Mouse (Mus musculus) spleen, adult 2 months (tissue): ENCODE data around the gene Adam22.

Experiments used
- CTCF ChIP-seq: fragments of 200-500 bp; IDR thresholded peaks from 2 replicates; pipeline ENCODE4 v1.5.1; 2011; ENCODE audit warnings: mild to moderate bottlenecking, inconsistent platforms; ENCODE audit not compliant: insufficient read depth, insufficient read length, insufficient replicate concordance; ENCODE audit errors: extremely low read depth
- POLR2A ChIP-seq: fragments of 200-500 bp; IDR thresholded peaks from 2 replicates; pipeline ENCODE4 v1.6.1; 2011; ENCODE audit warnings: low read depth, low read length, inconsistent platforms

DNA sequence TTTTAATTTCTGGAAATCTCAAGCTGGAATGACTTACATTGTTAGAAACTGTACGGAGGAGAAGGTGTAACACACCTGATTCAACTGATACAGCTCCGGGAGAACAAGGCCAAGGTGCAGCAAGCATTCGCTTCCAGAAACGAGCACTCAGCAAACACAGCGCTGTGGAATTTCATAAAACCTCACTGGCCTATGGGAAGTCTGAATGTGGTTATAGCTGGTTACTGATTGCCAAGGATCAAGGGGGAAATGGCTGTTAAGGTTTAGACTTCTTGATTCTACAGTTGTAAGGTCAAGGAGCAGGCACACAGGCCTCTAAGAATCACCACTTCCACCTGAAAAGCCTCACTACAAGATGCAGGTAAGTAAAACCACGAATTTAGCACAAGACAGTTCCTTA is 322.1 kb downstream of the Adam22 start, which contains the start of gene Sri:
- TF ChIP-seq CTCF (no peak), POLR2A (no peak)
